Mouse (Mus musculus): ENCODE measurements around the gene Zfp39. TPM values are rescaled to one million over a fixed set of nuclear protein-coding genes. Genes with fewer than 3 reads are reported as not detected.

The Zfp39 gene
- polyA plus RNA-seq (2017; shearing (Covaris generic)): 1 to 10 TPM; 7.8 to 9.5 (median 8.9) TPM

DNA sequence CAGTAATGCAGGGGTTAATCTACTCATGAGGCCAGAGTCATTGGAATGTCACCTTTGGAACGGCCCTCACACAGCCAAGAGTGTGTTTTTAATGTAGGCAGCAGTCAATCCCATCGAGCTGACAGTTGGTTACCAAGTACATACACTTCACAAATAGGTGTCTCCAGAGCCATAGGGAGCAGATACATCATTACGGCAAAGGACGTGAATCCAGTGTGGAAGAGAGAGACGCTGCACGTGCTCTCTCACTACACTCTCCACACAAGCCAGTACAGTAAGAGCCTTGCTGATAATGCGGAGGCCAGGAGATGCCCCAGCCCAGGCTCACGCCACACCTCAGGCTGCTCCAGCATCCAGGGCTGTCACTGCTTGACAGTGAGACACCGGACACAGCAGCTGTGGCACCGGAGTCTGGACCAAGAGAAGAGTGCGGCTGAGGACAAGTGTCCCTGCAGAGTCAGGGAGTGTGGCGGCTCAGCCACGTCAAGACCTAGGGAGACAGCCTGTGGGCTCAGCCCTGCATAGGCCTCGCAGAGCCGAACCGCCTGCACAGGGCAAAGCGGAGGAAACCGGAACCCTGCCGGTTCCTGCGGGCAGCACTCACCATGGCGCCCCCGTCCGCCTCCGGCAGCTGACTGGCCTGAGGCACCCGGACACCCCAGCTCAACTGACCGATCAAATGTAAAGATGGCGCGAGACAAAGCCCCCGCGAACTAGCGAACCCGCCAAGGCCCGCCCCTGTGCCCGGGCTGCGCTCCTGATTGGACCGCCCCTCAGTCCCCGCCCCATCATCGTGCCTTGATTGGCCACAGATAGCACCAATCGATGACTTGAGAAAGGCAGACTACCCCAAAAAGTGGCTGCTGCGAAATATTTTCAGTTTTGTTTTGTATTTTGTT is at the start of gene Zfp39:
Gene Zfp39 (minus strand): TSS at position 715 of the 899 bp plus-strand sequence.
- ATAC-seq: peak; percentile 98

DNA sequence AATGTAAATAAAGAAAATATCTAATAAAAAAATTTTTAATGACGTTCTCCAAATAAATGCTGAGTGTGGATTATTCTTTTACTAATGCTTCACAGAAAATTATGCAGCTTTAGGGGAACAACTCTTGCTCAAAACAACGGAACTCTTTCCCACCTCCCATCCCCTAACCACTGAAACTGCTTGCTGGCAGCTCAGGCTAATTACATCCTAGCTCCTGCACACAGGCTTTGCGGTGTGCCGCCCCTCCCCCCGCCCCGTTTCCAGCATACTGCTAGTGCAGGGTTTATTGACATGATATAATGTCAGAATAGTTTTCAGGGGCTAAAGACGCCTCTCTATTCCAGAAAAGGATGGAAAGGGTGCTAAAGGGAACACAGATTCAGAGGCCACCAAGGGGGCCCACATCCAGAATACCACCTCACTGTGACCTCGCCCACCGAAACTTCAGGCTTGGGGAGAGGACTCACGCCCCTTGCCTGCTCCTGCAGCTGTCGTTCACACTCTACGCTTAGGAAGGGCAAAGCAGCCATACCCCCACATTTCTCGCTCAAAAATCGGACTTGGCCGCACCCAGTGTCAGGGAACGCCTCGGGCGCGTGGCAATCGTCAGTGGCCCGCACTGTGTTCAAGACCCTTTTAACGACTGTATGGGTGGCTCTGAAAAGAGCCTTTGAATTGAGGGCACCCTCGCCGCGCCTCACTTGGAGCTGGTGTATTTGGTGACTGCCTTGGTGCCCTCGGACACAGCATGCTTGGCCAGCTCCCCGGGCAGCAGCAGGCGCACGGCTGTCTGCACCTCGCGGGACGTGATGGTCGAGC is 49.5 kb upstream of the Zfp39 start:
- ATAC-seq: no peak

DNA sequence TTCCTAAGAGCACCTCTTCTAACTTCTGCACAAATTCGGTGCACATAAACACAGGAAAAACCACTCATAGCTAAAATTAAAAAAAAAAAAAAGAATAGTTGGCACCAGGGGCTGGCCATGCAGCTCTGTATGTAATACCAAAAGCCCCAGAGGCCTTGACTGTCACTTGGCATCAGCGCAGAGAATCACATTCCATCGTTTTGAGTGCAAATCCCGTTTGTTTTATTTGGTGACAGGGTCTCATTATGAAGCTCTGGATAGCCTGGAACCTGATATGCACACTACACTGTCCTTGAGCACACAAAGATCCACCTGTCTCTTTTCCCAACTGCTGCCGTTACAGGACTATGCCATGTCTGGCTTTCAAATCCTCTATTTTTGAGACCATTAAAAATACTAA is 47.2 kb upstream of the Zfp39 start:
- no peak for ATAC-seq

DNA sequence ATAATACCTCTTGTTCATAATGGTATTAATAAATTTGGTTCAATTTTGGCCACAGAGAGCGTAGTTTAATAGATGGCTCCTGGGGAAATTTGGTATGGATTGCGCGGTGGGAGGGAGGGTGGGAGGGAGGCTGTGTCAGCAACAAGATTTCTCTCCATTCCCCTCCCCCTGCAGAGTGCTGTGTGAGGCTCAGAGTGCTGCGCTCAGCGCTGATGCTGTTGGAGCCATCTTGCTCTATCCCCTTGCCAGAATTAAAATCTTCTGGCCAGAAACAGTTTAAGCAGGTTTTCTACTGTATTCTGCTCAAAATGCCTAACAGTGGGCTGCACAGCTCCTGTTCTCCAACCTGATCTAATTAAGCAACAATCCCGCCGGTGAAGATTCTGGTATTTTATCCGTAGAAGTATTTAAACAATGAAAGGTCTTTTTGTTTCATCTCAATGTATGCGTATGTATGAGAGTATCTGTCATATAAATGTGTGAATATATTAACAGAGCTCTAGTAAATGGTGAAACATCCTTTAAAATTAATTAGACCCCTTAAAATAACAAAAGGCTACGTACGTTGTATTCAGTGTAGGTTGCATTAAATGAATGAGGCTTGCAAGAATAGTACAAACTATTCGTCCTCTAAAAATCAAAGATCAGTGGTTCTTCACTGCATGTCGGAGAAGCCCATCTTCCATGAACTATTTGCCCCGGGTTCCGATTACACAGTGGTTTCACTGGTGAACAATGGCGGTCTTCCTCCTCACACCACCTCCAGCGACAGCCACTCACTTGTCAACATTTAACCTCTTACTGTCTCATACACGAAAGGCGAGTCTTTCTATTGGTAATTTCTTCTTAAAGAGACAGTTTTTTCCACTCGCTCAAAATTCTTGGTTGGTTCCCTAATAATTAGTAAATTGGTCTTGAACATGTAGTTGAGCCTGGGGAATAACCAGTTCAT is 45.7 kb upstream of the Zfp39 start:
- ATAC-seq: no peak

DNA sequence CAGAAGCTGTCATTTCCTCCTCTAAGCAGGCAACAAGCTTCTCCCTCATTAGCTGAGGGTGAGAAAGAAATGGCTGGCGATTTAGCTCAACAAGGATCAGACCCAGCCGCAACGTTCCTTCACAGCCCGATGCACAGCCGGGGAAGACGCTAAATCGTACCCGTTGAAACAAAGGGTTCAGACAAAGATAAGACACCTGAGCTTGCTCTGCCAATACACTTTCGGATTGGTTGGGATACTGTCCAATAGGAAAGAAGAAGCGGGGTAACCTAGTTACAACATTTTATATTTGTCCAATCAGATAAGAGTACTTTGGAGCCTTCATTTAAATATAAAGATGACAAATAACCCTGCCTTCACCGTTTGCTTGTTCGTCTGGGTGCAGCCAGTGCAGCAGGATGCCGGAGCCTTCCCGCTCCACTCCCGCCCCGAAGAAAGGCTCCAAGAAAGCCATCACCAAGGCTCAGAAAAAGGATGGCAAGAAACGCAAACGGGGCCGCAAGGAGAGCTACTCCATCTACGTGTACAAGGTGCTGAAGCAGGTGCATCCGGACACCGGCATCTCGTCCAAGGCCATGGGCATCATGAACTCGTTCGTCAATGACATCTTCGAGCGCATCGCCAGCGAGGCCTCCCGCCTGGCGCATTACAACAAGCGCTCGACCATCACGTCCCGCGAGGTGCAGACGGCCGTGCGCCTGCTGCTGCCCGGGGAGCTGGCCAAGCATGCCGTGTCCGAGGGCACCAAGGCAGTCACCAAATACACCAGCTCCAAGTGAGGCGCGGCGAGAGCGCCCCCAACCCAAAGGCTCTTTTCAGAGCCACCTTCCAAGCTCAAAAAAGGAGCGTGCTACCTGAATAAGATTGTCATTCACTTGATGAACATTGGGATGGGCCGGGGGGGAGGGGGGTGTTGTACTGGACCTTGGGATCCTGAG is 44.8 kb upstream of the Zfp39 start, which contains the start of gene Hist3h2ba:
Gene Hist3h2ba (plus strand): TSS at position 379 of the 938 bp plus-strand sequence.
- ATAC-seq: peak; percentile 92

DNA sequence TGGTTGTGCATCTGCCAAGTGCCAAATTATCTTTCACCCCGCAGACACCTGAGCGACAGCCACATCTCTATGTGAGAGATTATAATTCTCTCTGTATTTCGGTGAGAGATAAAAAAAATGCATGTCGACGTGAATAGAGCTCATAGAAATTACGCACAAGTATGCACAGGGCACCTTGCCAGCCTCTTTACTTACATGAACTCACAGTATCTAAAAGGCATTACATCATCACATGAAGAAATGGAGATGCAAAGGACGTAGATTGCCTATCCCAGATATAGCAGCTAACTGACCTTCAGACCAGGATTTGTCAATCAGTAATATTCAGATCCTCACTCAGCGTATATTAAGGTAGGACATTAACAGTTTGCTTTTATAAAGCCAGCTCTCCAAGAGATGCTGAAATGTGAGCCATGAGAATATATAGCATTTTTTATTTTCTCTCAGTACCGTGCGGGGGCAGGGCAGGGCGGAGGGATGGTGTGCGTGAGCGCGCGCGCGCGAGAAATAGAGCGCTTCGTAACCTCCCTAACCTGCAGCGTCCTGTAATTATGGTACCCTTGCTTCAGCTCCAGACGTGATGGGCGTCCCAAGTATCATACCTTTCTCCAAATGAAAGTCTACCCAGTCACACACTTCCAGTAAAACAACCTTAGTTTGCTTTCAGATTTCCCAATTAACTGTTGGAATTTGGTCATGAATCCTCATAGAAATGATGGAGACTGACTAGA is 43.9 kb upstream of the Zfp39 start:
- peak; percentile 27 for ATAC-seq

DNA sequence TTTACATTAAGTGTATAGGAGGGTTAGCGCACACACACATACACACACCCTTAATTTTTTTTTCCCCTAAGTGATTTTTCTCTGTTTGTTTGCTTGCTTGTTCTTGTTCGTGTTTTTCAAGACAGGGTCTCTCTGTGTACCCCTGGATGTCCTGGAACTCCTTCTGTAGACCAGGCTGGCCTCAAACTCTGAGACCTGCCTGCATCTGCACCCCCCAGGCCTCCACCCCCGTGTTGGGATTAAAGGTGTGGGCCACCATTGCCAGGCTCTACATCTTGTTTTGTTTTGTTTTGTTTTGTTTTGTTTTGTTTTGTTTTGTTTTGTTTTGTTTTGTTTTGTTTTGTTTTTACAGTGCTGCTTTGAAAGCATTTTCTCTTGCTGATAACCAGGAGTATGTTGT is 43.3 kb upstream of the Zfp39 start:
- no peak for ATAC-seq

DNA sequence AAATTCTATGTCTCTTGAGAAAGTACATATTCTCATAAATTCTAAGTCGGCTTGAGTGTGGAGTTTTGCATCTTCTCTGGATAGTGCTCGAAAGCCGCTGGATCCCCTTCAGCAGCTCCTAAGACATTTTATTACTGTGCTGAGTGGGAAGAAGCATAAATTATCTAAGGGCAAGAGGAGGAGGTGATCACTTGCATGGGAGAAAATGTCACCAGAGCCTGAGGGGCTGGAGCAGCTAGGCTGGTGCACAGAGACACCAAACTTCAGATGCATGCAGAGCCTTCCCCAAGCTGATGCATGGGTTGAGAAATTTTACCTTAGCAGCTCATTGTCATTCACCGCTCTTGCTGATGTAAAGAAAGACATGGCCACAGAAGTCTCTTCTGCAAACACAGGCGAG is 40.1 kb upstream of the Zfp39 start:
- ATAC-seq: no peak

DNA sequence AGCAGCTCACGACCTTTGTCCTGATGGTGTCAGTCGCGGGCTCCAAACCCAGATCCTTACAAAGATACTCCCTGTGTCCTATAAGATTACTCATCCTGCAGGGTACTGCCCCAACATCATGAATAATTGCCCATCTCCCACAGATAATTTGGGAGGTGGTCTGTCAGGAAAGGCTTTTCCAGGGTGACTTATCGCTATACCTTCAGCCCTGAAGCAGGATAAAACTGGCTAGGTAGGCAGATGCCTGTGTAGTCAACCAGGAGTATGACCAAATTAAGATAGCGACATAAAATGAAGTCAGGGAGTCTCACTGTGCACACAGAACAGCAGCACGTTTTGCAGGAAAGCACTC is 35.0 kb upstream of the Zfp39 start:
- ATAC-seq: no peak

DNA sequence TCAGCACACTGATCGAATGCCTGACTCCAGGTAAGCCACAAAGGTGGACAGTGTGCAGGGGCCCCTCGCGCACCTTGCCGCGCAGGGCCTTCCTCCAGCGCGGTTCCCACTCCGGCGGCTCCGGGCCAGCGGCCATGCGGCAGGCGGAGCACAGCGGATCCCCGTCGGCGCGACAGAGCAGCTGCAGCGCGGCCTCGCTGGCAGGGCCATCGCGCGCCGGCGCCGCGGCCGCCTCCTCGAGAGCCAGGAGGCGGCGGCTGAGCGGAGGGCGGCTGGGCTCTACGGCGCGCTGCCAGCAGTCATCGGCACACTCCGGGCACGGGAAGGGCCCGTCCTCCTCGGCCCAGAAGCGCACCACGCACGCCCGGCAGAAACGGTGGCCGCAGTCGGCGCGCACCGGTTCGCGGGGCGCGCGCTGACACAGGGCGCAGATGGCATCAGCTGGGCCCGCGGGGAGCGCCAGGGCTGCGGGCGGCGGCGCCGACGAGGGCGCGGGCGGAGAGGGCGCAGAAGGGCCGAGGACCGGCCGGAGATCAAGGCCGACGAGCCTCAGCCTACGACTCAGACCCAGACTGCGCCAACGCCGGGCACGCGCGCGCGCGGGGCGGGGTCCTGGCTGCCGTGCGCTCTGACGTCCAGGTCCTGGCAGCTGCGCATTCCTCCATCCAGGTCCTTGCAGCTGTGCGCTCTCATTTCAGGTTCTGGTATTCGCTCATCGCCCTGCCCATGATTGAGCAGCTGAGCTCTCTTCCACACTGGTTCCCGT is 34.5 kb upstream of the Zfp39 start, which contains the start of gene Rnf187:
Gene Rnf187 (minus strand): TSS at position 595 of the 766 bp plus-strand sequence.
- peak; percentile 82 for ATAC-seq

DNA sequence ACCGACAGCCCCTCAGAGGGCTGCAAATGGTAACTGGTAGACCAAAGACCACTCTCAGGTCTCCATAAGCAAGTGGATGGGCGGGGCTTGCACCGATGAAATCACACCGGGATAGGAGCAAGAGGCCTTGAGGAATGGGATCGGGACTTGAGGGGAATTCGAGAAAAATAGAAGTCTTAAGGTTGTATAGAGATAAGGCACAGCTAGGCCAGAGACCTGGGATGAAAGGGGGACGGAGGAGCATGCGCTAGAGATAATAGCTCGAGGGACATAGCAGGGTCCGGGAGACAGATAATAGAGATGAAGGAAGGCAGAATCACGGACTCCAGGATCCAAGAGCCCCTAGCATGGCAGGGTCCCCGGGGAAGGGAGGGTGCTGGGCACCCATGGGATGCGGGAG is 33.9 kb upstream of the Zfp39 start:
- peak; percentile 16 for ATAC-seq

DNA sequence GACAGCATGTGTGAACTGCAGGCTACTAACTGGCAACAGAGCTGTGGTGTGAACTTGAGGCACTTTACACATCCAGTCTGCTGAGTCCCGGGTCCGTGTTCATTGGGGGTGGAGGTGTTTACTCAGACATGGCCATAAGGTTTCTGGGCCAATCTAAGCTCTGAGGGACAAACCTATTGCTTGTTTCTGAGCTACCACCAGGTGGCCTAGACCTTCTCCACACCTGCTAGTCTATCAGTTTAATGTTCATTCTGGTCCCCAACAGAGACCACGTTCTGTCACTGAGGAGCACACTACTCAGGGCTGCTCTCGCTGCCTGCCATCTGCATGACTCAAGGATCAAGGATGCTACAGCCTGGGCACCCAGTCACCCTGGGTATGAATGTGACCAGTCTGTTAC is 27.6 kb upstream of the Zfp39 start:
- ATAC-seq: no peak

DNA sequence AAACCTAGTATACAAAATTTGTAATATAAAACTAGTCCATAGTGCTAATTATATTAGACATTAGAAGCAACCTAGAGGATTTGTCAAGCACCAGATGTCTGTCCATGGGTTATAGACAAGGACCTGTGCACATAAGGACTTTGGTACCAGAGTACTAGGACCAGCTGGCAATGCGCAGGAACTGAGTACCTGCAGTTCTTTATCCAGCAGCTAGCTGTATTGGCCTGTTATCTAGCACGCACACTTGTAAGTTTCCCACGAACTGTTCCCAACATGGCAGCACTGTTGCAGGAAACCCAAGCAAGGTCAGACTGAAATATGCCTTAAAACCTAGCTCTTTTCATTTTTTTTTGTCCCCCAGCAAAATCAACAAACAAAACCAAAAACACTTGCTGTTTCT is 26.2 kb upstream of the Zfp39 start:
- ATAC-seq: no peak

DNA sequence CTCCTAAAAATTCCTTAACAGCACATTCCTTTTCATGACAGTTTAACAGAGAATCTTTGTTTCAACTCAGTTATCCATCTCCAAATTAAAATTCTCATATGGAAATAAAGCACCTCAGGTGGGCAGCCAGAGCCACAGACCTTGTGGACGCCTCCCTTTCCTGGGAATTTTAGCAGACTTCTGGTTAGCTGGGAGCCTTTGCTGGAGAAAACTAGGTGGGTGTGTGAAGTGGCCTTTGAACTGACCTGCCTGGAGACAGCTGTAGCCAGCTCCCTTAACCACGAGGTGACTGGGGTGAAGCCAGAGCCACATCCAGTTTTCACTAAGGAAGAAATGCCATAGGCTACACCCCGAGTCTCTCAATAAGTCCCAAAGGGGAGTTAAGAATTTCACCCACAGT is 25.6 kb upstream of the Zfp39 start:
- no peak for ATAC-seq

DNA sequence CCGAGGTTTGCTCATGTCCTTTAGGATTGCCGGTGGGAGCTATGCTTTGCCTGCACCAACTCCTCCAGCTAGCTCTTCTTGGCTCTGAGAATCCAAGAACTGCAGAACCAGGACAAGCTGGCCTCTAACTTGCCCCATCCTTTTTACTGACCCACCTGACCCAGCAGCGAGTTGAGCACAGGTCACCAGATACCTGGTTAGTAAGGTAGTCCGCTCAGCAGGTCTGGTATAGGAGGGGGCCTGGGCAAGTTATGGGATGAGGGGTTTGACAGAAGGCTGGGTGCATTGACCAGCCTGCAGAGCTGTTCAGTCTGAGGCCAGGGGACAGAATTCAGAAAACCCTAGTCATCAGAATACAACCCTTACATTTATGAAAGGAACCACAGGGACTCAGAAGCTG is 25.0 kb upstream of the Zfp39 start:
- no peak for ATAC-seq

DNA sequence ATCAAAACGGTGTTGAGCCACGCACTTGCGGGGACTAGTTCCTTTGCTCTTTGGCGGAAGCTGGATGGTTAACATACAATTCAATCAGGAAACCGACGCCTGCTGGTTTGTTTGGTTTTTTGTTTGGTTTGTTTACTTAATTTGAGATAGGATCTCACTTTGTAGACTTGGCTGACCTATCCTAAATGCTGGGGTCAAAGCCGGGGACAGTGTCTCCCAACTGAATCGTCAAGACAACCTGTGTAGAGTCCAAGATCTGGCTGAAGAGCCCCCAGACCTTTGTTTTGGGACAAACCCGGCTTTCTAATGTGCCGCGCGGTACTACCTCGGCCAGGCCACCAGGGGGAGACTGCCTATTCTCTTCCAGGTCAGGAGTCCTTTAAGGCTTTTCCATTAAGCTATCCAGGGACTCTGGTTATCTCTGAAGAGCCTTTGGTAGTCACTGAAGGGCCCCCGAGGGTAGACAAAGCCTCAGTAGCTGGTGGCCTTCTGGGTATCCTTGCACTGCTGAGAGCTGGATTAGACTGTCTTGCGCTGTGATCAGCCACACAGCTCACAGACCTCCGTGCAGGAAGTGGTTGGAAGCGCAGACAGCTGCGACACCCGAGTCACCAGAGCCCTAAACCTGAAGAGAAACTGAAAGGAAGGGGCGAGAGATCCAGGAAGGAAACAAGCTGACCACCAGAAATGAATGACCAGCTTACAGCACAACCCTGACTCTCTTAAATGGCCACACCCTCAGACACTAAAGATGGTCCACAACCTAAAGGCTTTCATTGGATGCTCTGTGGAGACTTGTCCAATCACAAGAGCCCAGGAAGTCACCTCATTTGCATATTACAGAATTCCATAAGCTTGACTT is 24.0 kb upstream of the Zfp39 start:
- ATAC-seq: peak; percentile 97

DNA sequence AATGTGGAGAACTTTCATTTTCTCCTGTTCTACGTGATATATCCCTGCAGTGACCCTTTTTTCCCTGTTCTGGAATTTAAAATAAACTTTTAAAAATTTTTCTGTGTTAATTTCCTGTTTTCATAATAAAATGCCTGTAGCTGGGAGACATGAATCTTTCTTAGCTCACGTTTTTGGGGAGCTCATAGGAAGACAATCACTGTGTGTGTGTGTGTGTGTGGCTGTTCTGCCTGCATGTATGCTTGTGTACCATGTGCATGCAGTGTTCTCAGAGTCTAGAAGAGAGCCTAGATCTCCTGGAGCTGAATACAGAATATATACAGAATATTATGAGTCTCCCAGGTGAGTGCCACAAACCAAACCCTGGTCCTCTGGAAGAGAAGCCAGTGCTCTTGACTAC is 23.0 kb upstream of the Zfp39 start:
- ATAC-seq: no peak

DNA sequence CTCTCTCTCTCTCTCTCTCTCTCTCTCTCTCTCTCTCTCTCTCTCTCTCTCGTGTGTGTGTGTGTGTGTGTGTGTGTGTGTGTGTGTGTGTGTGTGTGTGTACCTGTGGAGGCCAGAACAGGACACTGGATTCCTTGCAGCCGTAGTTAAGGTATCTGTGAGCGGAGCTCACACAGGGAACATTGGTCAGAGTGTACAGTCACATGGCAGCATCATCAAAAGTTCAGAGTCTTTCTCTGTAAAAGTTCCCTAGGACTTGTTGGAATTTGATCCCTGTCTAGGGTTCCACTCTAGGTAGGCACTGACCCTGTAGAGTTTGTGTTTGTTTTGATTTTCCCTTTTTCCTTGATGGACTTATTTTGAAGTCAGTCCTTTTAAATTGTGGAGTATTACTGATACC is 22.6 kb upstream of the Zfp39 start:
- no peak for ATAC-seq

DNA sequence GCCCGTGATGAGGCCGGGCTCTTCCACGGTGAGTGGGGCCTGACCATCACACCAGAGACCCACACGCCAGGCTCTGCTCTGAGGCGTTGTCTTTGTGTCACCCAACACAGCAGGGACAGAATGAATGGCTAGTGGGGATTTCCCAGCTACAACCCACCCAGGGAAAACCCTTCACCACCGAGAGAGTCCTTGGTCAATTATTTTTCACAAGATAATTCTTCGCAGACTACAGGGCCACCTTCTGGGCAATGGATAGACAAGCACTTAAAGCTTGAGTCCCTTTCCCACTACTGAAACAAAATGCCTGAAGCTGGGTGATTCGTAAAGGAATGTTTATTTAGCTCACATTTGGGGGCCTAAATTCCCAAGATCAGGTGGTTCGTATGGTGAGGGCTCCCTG is 18.4 kb upstream of the Zfp39 start:
- no peak for ATAC-seq
